Mouse (Mus musculus) spleen, adult 2 months (tissue): ENCODE measurements at regions not wholly inside any gene's neighbourhood (a gene's known extent, or its start where the extent isn't known, plus 50 kb on each side); places are given as distances from the start of the nearest gene placed in this dataset.

Experiments used
- CTCF ChIP-seq: fragments of 200-500 bp; IDR thresholded peaks from 2 replicates; pipeline ENCODE4 v1.5.1; 2011; ENCODE audit warnings: mild to moderate bottlenecking, inconsistent platforms; ENCODE audit not compliant: insufficient read depth, insufficient read length, insufficient replicate concordance; ENCODE audit errors: extremely low read depth
- POLR2A ChIP-seq: fragments of 200-500 bp; IDR thresholded peaks from 2 replicates; pipeline ENCODE4 v1.6.1; 2011; ENCODE audit warnings: low read depth, low read length, inconsistent platforms

GRCm38 (mm10) chr19:53446216-53446615 is 55.8 kb upstream of the Smndc1 start:
- TF ChIP-seq CTCF (no peak), POLR2A (no peak)
